Mouse (Mus musculus): Measurements from ENCODE around the gene Clrn2. TPM values are rescaled to one million over a fixed set of nuclear protein-coding genes. Genes with fewer than 3 reads are reported as not detected.

Clrn2 gene
- total and polyA plus RNA-seq, 2 experiments from 2014 or later, result 0.36 TPM; not detected in 1

- DNase-seq (ENCODE audit: low spot score), result peak; percentile 3
- ATAC-seq, result no peak; the same call in 1 of the 2 replicates
- Histone ChIP-seq H3K4me1 (ENCODE audit: insufficient read depth, low read length) (no peaks in the 10 kb centered on the region), H3K36me3 (ENCODE audit: insufficient read depth, low read length) (peaks cover 13% of the 10 kb centered on the region), H3K4me2 (ENCODE audit: low read depth, low read length) (no peak overlapping the region), H3K9ac (replicated peaks; ENCODE audit: low read length) (no peak overlapping the region), H3K4me3 (ENCODE audit: low read length) (no peak overlapping the region), H3K9me3 (ENCODE audit: low read length) (no peaks in the 10 kb centered on the region), H3K27ac (no peak overlapping the region), H3K27me3 (ENCODE audit: insufficient read depth, low read length) (no peaks in the 10 kb centered on the region)
- TF ChIP-seq CTCF (IDR thresholded peaks at IDR 0.05; ENCODE audit: low read depth), result no peak
- WGBS, result 69% methylated on average over 8 of the region's 8 CpGs
These were observed 15.2 kb upstream of the Clrn2 start for GRCm38 (mm10) chr5:45438301-45438700.

GRCm38 (mm10) chr5:45441124-45441523 is 12.4 kb upstream of the Clrn2 start:
- no peak for DNase-seq (ENCODE audit: low spot score)
- WGBS, result 92% methylated on average over 3 of the region's 3 CpGs

GRCm38 (mm10) chr5:45441745-45442144 is 11.8 kb upstream of the Clrn2 start:
- no peaks in the 10 kb centered on the region for H3K9me3 ChIP-seq (ENCODE audit: low read length)
- ATAC-seq, result no peak
- no peak for TF ChIP-seq CTCF (IDR thresholded peaks at IDR 0.05; ENCODE audit: low read depth)
- H3K9ac ChIP-seq (replicated peaks; ENCODE audit: low read length), result no peak overlapping the region
- no peak overlapping the region for H3K4me2 ChIP-seq (ENCODE audit: low read depth, low read length)
- no peak for DNase-seq (ENCODE audit: low spot score)
- H3K36me3 ChIP-seq (ENCODE audit: insufficient read depth, low read length), result no peaks in the 10 kb centered on the region; the same call in 1 of the 2 replicates
- no peaks in the 10 kb centered on the region for H3K27me3 ChIP-seq (ENCODE audit: insufficient read depth, low read length)
- H3K4me3 ChIP-seq (ENCODE audit: low read length), result no peak overlapping the region
- WGBS, result 83% methylated on average over 3 of the region's 3 CpGs
- H3K4me1 ChIP-seq (ENCODE audit: insufficient read depth, low read length), result no peaks in the 10 kb centered on the region
- H3K27ac ChIP-seq, result no peak overlapping the region

More at GRCm38 (mm10) chr5:45441124-45441523, 12.4 kb upstream of the Clrn2 start:
- Histone ChIP-seq H3K9me3 (ENCODE audit: low read length) (no peaks in the 10 kb centered on the region), H3K4me1 (ENCODE audit: insufficient read depth, low read length) (no peaks in the 10 kb centered on the region), H3K4me3 (ENCODE audit: low read length) (no peak overlapping the region), H3K36me3 (ENCODE audit: insufficient read depth, low read length) (no peaks in the 10 kb centered on the region; the same call in 1 of the 2 replicates), H3K4me2 (ENCODE audit: low read depth, low read length) (no peak overlapping the region), H3K27ac (no peak overlapping the region), H3K27me3 (ENCODE audit: insufficient read depth, low read length) (no peaks in the 10 kb centered on the region), H3K9ac (replicated peaks; ENCODE audit: low read length) (no peak overlapping the region)
- ATAC-seq, result no peak
- no peak for TF ChIP-seq CTCF (IDR thresholded peaks at IDR 0.05; ENCODE audit: low read depth)

GRCm38 (mm10) chr5:45444130-45444832 is 9.3 kb upstream of the Clrn2 start:
- Histone ChIP-seq H3K4me3 (ENCODE audit: low read length) (no peak overlapping the region), H3K9ac (replicated peaks; ENCODE audit: low read length) (no peak overlapping the region), H3K4me1 (ENCODE audit: insufficient read depth, low read length) (peaks cover 14% of the 10 kb centered on the region), H3K27me3 (ENCODE audit: insufficient read depth, low read length) (no peaks in the 10 kb centered on the region), H3K36me3 (ENCODE audit: insufficient read depth, low read length) (no peaks in the 10 kb centered on the region; the same call in 1 of the 2 replicates), H3K4me2 (ENCODE audit: low read depth, low read length) (no peak overlapping the region), H3K9me3 (ENCODE audit: low read length) (no peaks in the 10 kb centered on the region), H3K27ac (no peak overlapping the region)
- DNase-seq (ENCODE audit: low spot score) (no peak), ATAC-seq (no peak)
- TF ChIP-seq CTCF (IDR thresholded peaks at IDR 0.05; ENCODE audit: low read depth), result no peak
- 84% methylated on average over 8 of the region's 8 CpGs for WGBS

- Histone ChIP-seq H3K4me3 (ENCODE audit: low read length) (peak overlapping the region; percentile 66; the same call in 1 of the 2 replicates), H3K9ac (replicated peaks; ENCODE audit: low read length) (no peak overlapping the region; the same call in 1 of the 2 replicates)
These were observed 4.9 kb upstream of the Clrn2 start for GRCm38 (mm10) chr5:45448676-45449075.

GRCm38 (mm10) chr5:45449206-45449605 is 4.3 kb upstream of the Clrn2 start:
- 4% methylated on average over 8 of the region's 8 CpGs for WGBS
- peak overlapping the region; percentile 88 for H3K4me2 ChIP-seq (ENCODE audit: low read depth, low read length)
- H3K4me1 ChIP-seq (ENCODE audit: insufficient read depth, low read length), result peaks cover 15% of the 10 kb centered on the region
- DNase-seq (ENCODE audit: low spot score) (no peak), ATAC-seq (no peak)
- no peak for TF ChIP-seq CTCF (IDR thresholded peaks at IDR 0.05; ENCODE audit: low read depth)
- H3K27ac ChIP-seq, result no peak overlapping the region
- H3K9ac ChIP-seq (replicated peaks; ENCODE audit: low read length), result peak overlapping the region; percentile 58
- no peaks in the 10 kb centered on the region for H3K27me3 ChIP-seq (ENCODE audit: insufficient read depth, low read length)
- peak overlapping the region; percentile 66 for H3K4me3 ChIP-seq (ENCODE audit: low read length)
- H3K9me3 ChIP-seq (ENCODE audit: low read length), result no peaks in the 10 kb centered on the region
- no peaks in the 10 kb centered on the region for H3K36me3 ChIP-seq (ENCODE audit: insufficient read depth, low read length)

More at GRCm38 (mm10) chr5:45448676-45449075, 4.9 kb upstream of the Clrn2 start:
- 19% methylated on average over 5 of the region's 5 CpGs for WGBS
- Histone ChIP-seq H3K27ac (no peak overlapping the region), H3K4me2 (ENCODE audit: low read depth, low read length) (peak overlapping the region; percentile 88), H3K36me3 (ENCODE audit: insufficient read depth, low read length) (no peaks in the 10 kb centered on the region), H3K9me3 (ENCODE audit: low read length) (no peaks in the 10 kb centered on the region), H3K27me3 (ENCODE audit: insufficient read depth, low read length) (no peaks in the 10 kb centered on the region), H3K4me1 (ENCODE audit: insufficient read depth, low read length) (peaks cover 15% of the 10 kb centered on the region)
- ATAC-seq (no peak), DNase-seq (ENCODE audit: low spot score) (no peak)
- no peak for TF ChIP-seq CTCF (IDR thresholded peaks at IDR 0.05; ENCODE audit: low read depth)

Measured in hindbrain, postnatal 0 days (tissue).